Mouse (Mus musculus) embryonic fibroblast, embryonic 13.5 days (primary cell): Measurements from ENCODE around the gene Map2k4.

Experiments
- CTCF ChIP-seq: IDR thresholded peaks from 2 replicates; pipeline ENCODE4 v1.5.1; 2011; ENCODE audit warnings: mild to moderate bottlenecking, control low read depth, low read length, moderate library complexity, borderline replicate concordance; ENCODE audit not compliant: insufficient read depth
- POLR2A ChIP-seq: IDR thresholded peaks from 2 replicates; pipeline ENCODE4 v1.6.1; 2011; ENCODE audit warnings: low read depth, mild to moderate bottlenecking, control low read depth, low read length, moderate library complexity

- TF ChIP-seq CTCF (no peak), POLR2A (no peak)
Observed at GRCm38 (mm10) chr11:65649956-65650715, 138.0 kb downstream of the Map2k4 start.
